Mouse (Mus musculus) liver, adult 2 months (tissue): Measurements from ENCODE around the gene Gatb.

Source experiments
- CTCF ChIP-seq: fragments of 200-500 bp; IDR thresholded peaks from 2 replicates; pipeline ENCODE4 v1.5.1; 2011; ENCODE audit warnings: low read depth, low read length, control low read depth
- POLR2A ChIP-seq: fragments of 200-500 bp; IDR thresholded peaks from 2 replicates; pipeline ENCODE4 v1.6.1; 2011; ENCODE audit warnings: low read length, control low read depth; ENCODE audit not compliant: insufficient read depth; ENCODE audit errors: extremely low read depth

GRCm38 (mm10) chr3:85616389-85616788 is 42.5 kb downstream of the Gatb start:
- TF ChIP-seq CTCF (no peak), POLR2A (no peak)
